Mouse (Mus musculus) intestine, embryonic 14.5 days (tissue): ENCODE measurements around the gene Fkbp2. TPM values are rescaled to one million over a fixed set of nuclear protein-coding genes. Genes with fewer than 3 reads are reported as not detected.

Experiments used
- ATAC-seq: fragments of 200-750 bp; cut with Nextera tagmentation; replicated peaks from 2 replicates; pipeline ENCODE4 v1.8.0; 2017; ENCODE audit warnings: low read depth, moderate number of reproducible peaks, moderate TSS enrichment, moderate library complexity; ENCODE audit not compliant: low FRiP score, low TSS enrichment
- DNase-seq: peaks from one replicate; pipeline ENCODE4 v3.0.0-alpha.2; 2018; ENCODE audit warnings: low spot score
- H3K27ac ChIP-seq: fragments of 300-500 bp; sonication (generic); 2 replicates; pipeline ENCODE4 v1.5.1; 2014; ENCODE audit warnings: low read depth, mild to moderate bottlenecking, control low read depth
- H3K27me3 ChIP-seq: fragments of 300-500 bp; sonication (generic); replicated peaks from 2 replicates; pipeline ENCODE4 v1.6.1; 2014; ENCODE audit warnings: low read length, control low read depth; ENCODE audit not compliant: control insufficient read depth, insufficient read depth
- H3K36me3 ChIP-seq: fragments of 300-500 bp; sonication (generic); 2 replicates; pipeline ENCODE4 v1.6.1; 2014; ENCODE audit warnings: low read length, control low read depth; ENCODE audit not compliant: control insufficient read depth, insufficient read depth
- H3K4me1 ChIP-seq: fragments of 300-500 bp; sonication (generic); replicated peaks from 2 replicates; pipeline ENCODE4 v1.6.1; 2014; ENCODE audit warnings: low read length, control low read depth, mixed read lengths; ENCODE audit not compliant: control insufficient read depth, insufficient read depth
- H3K4me2 ChIP-seq: fragments of 300-500 bp; sonication (generic); 2 replicates; pipeline ENCODE4 v1.6.1; 2014; ENCODE audit warnings: low read length
- H3K4me3 ChIP-seq: fragments of 300-500 bp; sonication (generic); 2 replicates; pipeline ENCODE4 v1.5.1; 2014; ENCODE audit warnings: low read depth, low read length, control low read depth, mixed read lengths
- H3K9ac ChIP-seq: fragments of 300-500 bp; sonication (generic); 2 replicates; pipeline ENCODE4 v1.6.1; 2014; ENCODE audit warnings: mild to moderate bottlenecking, low read length
- H3K9me3 ChIP-seq: fragments of 300-500 bp; sonication (generic); 2 replicates; pipeline ENCODE4 v1.6.1; 2016; ENCODE audit warnings: low read length, control low read depth; ENCODE audit not compliant: control insufficient read depth
- WGBS: fragments of 180-500 bp; shearing (Covaris S2); extraction: QIAGEN DNeasy Blood & Tissue Kit; methylation state at CpG from one replicate; pipeline ENCODE4 v1.1.7; 2014; 5-methylcytosine and 5-hydroxymethylcytosine counted together
- polyA plus RNA-seq: library from polyadenylated mRNA; unstranded; fragments of >200 nt; fragmentation: Nextera tagmentation; extraction: Ambion mirVana; gene quantifications from 2 replicates; pipeline ENCODE4 v1.2.1, GENCODE M21; 2014

The Fkbp2 gene
- polyA plus RNA-seq, 1 experiment from 2014 or later = 103 TPM

GRCm38 (mm10) chr19:7012426-7012825 lies 32.1 kb upstream of the Fkbp2 start:
- Histone ChIP-seq H3K27me3 (no peaks in the 10 kb centered on the region), H3K4me1 (no peaks in the 10 kb centered on the region)
- ATAC-seq = no peak

GRCm38 (mm10) chr19:7006892-7007593 lies 26.7 kb upstream of the Fkbp2 start:
- 0 out of 2 replicates have a peak, but pooled peaks cover 6% of the 10 kb centered on the region for H3K4me1 ChIP-seq
- DNase-seq (no peak), ATAC-seq (no peak)
- no peaks in the 10 kb centered on the region for H3K27me3 ChIP-seq
- H3K9ac ChIP-seq = no peak overlapping the region
- H3K36me3 ChIP-seq = no peaks in the 10 kb centered on the region
- no peaks in the 10 kb centered on the region for H3K9me3 ChIP-seq
- no peak overlapping the region for H3K4me2 ChIP-seq
- WGBS = 69% methylated on average over 9 of the region's 9 CpGs
- no peak overlapping the region for H3K4me3 ChIP-seq
- H3K27ac ChIP-seq = peak overlapping the region; percentile 47; the same call in 1 of the 2 replicates

More at GRCm38 (mm10) chr19:7012426-7012825, 32.1 kb upstream of the Fkbp2 start:
- Histone ChIP-seq H3K9me3 (no peaks in the 10 kb centered on the region), H3K4me2 (no peak overlapping the region), H3K27ac (no peak overlapping the region), H3K4me3 (no peak overlapping the region), H3K9ac (no peak overlapping the region), H3K36me3 (no peaks in the 10 kb centered on the region; the same call in 1 of the 2 replicates)
- 73% methylated on average over 4 of the region's 4 CpGs for WGBS
- no peak for DNase-seq

- Histone ChIP-seq H3K36me3 (peaks cover 17% of the 10 kb centered on the region; the same call in 1 of the 2 replicates), H3K4me3 (no peak overlapping the region), H3K27me3 (no peaks in the 10 kb centered on the region), H3K27ac (no peak overlapping the region), H3K4me1 (peaks cover 12% of the 10 kb centered on the region), H3K4me2 (no peak overlapping the region), H3K9ac (no peak overlapping the region), H3K9me3 (0 out of 2 replicates have a peak, but pooled peaks cover 4% of the 10 kb centered on the region)
- ATAC-seq (no peak), DNase-seq (no peak)
- WGBS = 89% methylated on average over 19 of the region's 19 CpGs
Measured at GRCm38 (mm10) chr19:6999360-7000063, 19.2 kb upstream of the Fkbp2 start.

- 86% methylated on average over 9 of the region's 9 CpGs for WGBS
- ATAC-seq = no peak
Measured at GRCm38 (mm10) chr19:6997721-6998290, 17.5 kb upstream of the Fkbp2 start.

GRCm38 (mm10) chr19:6996006-6996405 lies 15.7 kb upstream of the Fkbp2 start, which contains the start of the genes Nudt22 and Trpt1:
Gene Nudt22, minus strand, starts transcription at chr19:6996117.
Gene Trpt1, plus strand, starts transcription at chr19:6996131.
- 0 out of 2 replicates have a peak, but pooled peaks cover 4% of the 10 kb centered on the region for H3K9me3 ChIP-seq
- peak; percentile 85 for ATAC-seq
- peaks cover 17% of the 10 kb centered on the region for H3K4me1 ChIP-seq
- peak; percentile 91 for DNase-seq
- H3K4me2 ChIP-seq = peak within 1 kb of the TSS; percentile 89
- peak within 1 kb of the TSS; percentile 19; the same call in 1 of the 2 replicates for H3K27ac ChIP-seq
- WGBS = under 1% methylated on average over 24 of the region's 24 CpGs
- H3K36me3 ChIP-seq = peaks cover 17% of the 10 kb centered on the region; the same call in 1 of the 2 replicates
- H3K9ac ChIP-seq = peak within 1 kb of the TSS; percentile 62
- peak within 1 kb of the TSS; percentile 58 for H3K4me3 ChIP-seq
- no peaks in the 10 kb centered on the region for H3K27me3 ChIP-seq

More at GRCm38 (mm10) chr19:6997721-6998290, 17.5 kb upstream of the Fkbp2 start:
- H3K4me1 ChIP-seq = peaks cover 12% of the 10 kb centered on the region
- H3K4me2 ChIP-seq = no peak overlapping the region
- 0 out of 2 replicates have a peak, but pooled peaks cover 4% of the 10 kb centered on the region for H3K9me3 ChIP-seq
- H3K36me3 ChIP-seq = peaks cover 17% of the 10 kb centered on the region; the same call in 1 of the 2 replicates
- no peaks in the 10 kb centered on the region for H3K27me3 ChIP-seq
- no peak for DNase-seq
- no peak overlapping the region for H3K9ac ChIP-seq
- no peak overlapping the region for H3K27ac ChIP-seq
- no peak overlapping the region for H3K4me3 ChIP-seq

- peak; percentile 57 for DNase-seq
Measured at GRCm38 (mm10) chr19:6995255-6995991, 15.1 kb upstream of the Fkbp2 start.

GRCm38 (mm10) chr19:6994489-6994888 lies 14.2 kb upstream of the Fkbp2 start:
- no peak for ATAC-seq
- Histone ChIP-seq H3K9ac (no peak overlapping the region), H3K36me3 (peaks cover 11% of the 10 kb centered on the region; the same call in 1 of the 2 replicates), H3K27me3 (no peaks in the 10 kb centered on the region), H3K9me3 (0 out of 2 replicates have a peak, but pooled peaks cover under 1% of the 10 kb centered on the region), H3K4me2 (no peak overlapping the region), H3K27ac (no peak overlapping the region), H3K4me3 (no peak overlapping the region), H3K4me1 (peaks cover 17% of the 10 kb centered on the region)
- no peak for DNase-seq
- WGBS = 86% methylated on average over 8 of the region's 8 CpGs

More at GRCm38 (mm10) chr19:6995255-6995991, 15.1 kb upstream of the Fkbp2 start:
- Histone ChIP-seq H3K9me3 (0 out of 2 replicates have a peak, but pooled peaks cover 4% of the 10 kb centered on the region), H3K9ac (peak overlapping the region; percentile 39), H3K4me3 (peak overlapping the region; percentile 58), H3K36me3 (peaks cover 17% of the 10 kb centered on the region; the same call in 1 of the 2 replicates), H3K4me1 (peaks cover 17% of the 10 kb centered on the region), H3K4me2 (peak overlapping the region; percentile 89), H3K27ac (no peak overlapping the region), H3K27me3 (no peaks in the 10 kb centered on the region)
- ATAC-seq = no peak
- WGBS = 52% methylated on average over 20 of the region's 21 CpGs

GRCm38 (mm10) chr19:6994002-6994401 lies 13.7 kb upstream of the Fkbp2 start:
- ATAC-seq = no peak
- Histone ChIP-seq H3K9me3 (no peaks in the 10 kb centered on the region), H3K27me3 (no peaks in the 10 kb centered on the region), H3K9ac (no peak overlapping the region), H3K36me3 (peaks cover 7% of the 10 kb centered on the region; the same call in 1 of the 2 replicates), H3K27ac (no peak overlapping the region), H3K4me3 (no peak overlapping the region), H3K4me1 (peaks cover 17% of the 10 kb centered on the region), H3K4me2 (no peak overlapping the region)
- DNase-seq = no peak
- WGBS = 85% methylated on average over 8 of the region's 8 CpGs
